Mouse (Mus musculus): Measurements from ENCODE around the gene Cep89. TPM values are rescaled to one million over a fixed set of nuclear protein-coding genes. Genes with fewer than 3 reads are reported as not detected.

The Cep89 gene
- 10 to 100 TPM; 18.7 to 21.1 TPM for total RNA-seq (2021)

GRCm38 (mm10) chr7:35396542-35397168, at the start of gene Cep89, which contains the start of gene Faap24:
TSS of gene Cep89 (plus strand) at chr7:35397035.
TSS of gene Faap24 (minus strand) at chr7:35396836.
- DNase-seq, result peak; percentile 95 to 98

DNA sequence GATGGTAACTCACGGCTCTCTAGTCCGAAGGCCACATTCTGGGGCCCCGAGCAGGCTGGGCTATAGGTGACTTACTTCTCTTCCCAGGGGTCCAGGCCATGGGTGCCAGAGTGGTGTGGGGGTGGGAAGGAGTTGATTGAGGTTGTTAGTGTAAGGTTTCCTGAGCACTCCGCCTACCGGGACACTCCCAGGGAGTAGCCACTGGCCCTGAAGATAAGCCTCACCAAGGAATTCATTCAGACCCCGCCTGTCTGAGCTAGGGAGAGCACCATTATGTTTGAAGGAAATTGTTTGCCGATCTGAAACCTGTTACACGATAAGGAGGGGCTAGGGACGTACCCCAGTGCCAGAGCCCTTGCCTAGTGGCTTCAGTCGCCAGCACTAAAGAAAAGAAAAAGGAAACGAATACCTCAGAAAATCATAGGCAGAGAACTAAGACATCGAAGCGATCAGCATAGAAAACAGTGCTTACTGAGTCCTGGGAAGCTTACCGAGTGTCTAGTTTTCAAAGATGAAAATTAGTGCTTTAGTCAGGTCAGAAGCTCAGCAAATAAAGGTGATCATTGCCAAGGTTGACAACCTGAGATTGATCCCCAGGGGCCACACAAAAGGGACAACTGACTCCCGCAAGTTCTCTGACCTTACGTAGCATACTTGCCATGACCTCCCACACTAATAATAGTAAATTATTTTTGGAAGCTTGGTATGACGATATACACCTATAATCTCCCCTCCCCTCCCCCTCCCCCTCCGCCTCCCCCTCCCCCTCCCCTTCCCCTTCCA, 48.7 kb upstream of the Cep89 start:
- no peak for DNase-seq

GRCm38 (mm10) chr7:35349022-35349421, 47.8 kb upstream of the Cep89 start:
- no peak for DNase-seq

- DNase-seq, result no peak
These were observed 46.8 kb upstream of the Cep89 start for GRCm38 (mm10) chr7:35349886-35350684.

DNA sequence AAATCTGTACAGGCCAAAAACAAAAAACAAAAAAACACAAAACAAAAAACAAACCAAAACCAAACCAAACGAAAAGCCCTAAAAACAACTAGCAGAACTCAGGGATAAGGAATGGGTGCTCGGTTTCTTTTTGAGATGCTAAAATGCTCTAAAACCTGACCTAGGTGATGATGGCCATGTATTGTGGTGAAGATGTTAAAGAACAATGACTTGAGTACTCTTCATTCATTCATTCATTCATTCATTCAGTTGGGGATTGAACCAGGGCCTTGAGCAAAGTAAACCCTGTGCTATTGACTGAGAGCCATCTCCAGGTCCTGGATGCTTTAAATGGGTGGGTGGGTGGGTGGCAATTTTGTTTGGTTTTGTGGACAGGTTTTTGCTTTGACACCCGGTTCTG, 45.7 kb upstream of the Cep89 start:
- DNase-seq, result no peak

- DNase-seq, result no peak
These were observed 43.5 kb upstream of the Cep89 start for GRCm38 (mm10) chr7:35353306-35353705.

DNA sequence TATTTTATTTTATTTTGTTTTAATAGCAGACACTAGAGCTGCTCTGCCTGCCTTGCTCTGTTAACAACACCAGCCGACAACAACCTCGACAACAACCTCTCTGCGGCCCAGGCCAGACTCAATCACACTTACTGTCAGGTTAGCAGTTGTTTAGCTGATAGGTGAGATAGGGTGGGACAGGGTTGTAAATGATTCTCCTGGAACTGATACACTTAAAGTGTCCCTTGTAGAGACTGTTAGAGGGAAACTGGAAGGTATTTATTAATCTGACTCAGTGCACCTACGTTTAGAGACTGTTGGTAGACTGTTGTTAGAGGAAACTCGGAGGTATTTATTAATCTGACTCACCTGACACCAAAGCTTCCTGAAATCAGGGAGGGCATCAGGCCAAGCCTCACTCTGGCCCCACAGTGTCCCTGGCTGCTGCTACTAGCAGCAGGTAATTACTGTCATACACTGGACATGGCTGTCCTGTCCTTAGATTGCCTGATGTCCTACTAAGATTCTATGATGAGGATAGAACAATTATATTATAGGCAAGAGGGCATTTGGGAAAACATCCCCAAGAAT, 41.4 kb upstream of the Cep89 start:
- no peak for DNase-seq

GRCm38 (mm10) chr7:35357621-35358020, 39.2 kb upstream of the Cep89 start:
- DNase-seq, result no peak

- no peak for DNase-seq
These were observed 34.6 kb upstream of the Cep89 start for GRCm38 (mm10) chr7:35362253-35362652.

- no peak for DNase-seq
These were observed 34.0 kb upstream of the Cep89 start for GRCm38 (mm10) chr7:35362868-35363267.

DNA sequence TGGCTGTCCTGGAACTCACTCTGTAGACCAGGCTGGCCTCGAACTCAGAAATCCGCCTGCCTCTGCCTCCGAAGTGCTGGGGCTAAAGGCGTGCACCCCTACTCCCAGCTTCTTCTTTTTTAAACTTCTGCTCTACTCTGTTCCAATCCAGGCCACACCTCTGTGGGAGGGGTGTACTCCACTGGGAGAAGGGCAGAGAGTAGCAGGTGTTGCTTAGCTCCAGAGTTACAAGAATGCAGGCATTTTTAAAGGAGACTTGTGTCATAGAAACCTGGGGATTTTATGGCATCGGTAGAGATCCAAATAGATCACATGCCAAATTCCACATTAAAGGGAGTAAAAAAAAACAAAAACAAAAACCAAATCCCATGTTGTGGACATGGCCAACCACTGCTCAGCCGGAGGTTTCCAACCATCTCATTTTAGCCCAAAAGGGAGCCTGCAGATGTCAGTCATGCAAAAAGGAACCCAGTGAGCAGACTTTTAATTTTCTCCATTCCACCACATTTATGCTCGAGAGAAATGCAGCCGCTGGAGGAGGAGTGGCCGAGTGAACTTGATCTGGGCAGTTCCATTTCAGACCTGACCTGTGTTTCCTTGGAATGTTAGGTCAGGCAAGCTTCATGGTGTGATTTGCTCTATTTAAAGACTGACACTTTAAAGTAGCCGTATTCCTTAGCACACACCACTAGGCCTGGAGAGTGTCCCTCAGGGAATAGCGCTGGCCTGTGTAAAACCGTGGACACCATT, 31.5 kb upstream of the Cep89 start:
- DNase-seq, result no peak

- DNase-seq, result no peak
These were observed 25.7 kb upstream of the Cep89 start for GRCm38 (mm10) chr7:35371096-35371495.

DNA sequence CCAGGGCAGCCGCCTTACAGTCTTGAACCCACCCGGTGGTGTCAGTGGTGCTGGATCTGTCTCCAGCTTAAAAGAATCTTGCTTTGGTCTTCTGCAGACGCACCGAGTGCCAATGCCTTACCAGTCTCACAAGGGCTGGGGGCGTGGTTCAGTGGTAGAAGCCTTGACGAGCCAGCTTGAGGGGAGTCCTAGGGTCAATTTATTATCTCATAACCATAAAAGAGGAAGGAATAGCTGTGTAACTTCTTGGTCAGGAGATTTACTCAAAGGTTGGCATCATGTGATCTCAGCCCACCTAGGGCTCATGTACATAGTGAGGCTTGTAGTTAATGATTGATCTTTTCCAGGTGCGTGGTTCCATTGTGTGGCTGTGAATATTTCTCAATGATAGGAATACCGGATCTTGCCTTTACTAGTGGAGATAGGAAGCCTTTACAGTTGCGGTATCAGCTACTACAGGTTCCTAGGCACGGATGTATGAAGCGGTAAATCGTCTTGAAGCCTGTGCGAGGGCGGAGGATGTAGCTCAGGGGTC, 24.3 kb upstream of the Cep89 start:
- no peak for DNase-seq

DNA sequence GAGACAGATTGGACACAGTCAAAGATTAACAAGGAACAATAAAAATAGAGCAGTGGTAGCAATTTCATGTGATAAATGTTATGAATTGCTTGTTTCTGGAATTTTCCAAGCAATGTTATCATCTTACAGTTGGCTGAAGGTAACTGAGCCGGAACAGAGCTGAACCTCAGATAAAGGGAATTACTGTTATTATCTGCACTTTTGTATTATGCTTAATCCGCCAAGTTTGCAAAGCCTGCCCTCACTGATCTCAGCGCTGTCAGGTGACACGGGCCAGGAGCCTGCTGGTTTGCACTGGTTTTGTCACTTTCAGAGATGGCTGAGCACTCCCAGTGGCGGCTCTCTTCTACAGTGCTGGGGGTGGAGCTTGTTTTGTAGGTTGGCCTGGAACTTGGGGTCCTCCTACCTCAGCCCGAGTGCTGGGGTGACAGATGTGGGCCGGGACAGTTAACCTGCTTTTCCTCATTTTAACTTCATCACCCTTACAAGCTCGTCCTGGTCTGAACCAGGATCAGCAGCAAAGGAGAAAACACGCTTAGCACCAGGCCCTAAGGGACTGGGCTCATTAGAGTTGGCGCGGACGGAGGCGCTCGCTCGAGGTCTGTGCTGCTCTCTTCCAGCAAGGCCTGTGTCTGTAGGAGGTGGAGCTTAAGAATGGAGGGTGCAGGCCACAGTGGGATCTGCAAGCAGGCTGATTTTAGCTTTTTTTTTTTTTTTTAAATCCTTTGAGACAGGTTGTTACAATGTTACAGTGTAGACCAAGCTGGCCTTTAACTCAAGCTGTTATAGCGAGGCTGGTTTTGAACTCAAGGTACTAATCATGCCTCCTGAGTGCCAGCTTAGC, 23.5 kb upstream of the Cep89 start:
- no peak for DNase-seq

DNA sequence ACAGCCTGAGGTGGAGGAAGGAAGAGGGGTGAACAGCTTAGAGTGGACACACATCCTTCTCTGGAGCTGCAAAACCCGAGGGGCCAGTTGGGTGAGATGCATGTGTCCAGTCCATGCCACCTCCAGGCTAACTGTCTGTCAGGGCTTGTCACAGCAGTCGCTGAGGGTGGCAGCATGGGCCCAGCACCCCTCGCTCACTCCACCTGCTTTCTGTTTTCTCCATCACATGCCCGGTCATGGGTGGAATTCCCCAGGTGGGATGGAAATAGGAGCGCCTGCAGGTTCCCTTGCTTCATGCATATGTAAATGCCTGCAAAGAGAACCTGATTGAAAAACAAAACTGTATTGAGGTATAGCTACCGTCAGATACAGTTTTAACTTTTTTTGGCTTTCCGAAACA, 22.6 kb upstream of the Cep89 start:
- no peak for DNase-seq

DNA sequence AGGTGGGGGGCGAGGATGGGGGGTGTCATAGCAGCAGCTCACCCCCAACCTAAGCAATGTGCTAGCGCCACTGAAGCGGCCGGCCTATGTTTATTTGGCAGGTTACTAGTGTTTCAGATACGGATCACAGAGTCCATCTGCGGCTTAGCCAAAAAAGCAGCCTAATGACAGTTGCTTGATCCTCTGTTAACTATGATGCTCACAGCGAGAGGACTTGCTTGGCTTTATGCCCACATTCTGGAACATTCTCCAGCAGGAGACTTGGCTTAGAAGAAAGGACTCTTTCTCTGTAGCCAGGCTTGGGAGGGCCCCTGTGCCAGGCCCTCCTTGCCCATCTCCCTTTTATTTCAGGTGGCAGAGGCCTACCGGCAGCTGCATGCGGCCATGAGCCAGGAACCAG, 20.2 kb upstream of the Cep89 start:
- DNase-seq, result no peak

- no peak for DNase-seq
These were observed 17.2 kb upstream of the Cep89 start for GRCm38 (mm10) chr7:35379492-35380119.

GRCm38 (mm10) chr7:35380351-35380750, 16.5 kb upstream of the Cep89 start:
- no peak for DNase-seq

DNA sequence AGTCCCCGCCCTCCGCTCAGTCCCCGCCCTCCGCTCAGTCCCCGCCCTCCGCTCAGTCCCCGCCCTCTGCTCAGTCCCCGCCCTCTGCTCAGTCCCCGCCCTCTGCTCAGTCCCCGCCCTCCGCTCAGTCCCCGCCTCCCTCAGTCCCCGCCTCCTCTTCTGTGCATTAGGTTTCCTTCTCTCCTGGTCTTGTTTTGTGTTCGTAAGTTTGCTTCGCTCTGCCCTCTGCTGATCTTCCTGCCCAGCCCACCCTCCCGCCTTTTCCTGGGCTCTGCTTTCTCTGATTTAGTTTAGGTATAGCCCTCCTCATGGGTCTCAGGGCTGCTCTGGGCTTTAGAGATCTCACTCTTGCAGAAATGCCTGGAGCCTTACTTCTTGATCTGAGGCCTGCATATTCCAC, 15.0 kb upstream of the Cep89 start:
- DNase-seq, result no peak

DNA sequence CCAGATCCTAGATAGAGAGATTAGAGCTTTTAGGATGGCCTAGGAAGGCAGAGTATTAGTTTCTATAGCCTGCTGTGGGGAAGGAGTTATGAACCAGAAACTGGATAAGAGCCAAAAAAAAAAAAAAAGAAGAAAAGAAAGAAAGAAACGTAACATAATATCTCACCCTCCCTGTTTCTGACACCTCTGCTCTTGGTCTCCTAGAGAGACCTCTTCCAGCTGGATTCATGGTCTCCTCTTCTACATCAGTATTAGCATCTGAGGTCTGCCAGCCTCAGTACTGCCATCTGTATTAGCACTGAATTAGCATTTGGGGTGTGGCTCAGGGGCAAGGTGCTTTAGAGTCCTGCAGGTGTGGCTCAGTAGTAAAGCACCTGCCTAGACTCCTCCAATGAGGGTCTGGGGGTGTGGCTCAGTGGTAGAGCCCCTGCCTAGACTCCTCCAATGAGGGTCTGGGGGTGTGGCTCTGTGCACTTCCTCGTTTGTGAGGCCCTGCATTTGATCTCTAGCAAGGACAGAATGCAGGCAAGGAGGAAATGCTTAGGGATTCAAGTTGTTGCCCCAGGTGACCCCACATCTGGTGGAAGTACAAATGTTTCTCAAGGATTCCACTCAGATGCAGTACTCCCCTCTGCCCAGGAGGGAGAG, 14.0 kb upstream of the Cep89 start:
- DNase-seq, result no peak
